Mouse (Mus musculus): Measurements from ENCODE around the gene Cyth1.

- no peak for TF ChIP-seq POLR2A (IDR thresholded peaks at IDR 0.05; ENCODE audit: insufficient read depth, low read depth, low read length)
- no peak for TF ChIP-seq CTCF (IDR thresholded peaks at IDR 0.05; ENCODE audit: insufficient read depth, low read depth, low read length)
Observed at GRCm38 (mm10) chr11:118286434-118286833, 38.0 kb upstream of the Cyth1 start.

Data from olfactory bulb, adult 2 months (tissue).